Mouse (Mus musculus) liver, embryonic 14.5 days (tissue): ENCODE results near the gene Alkbh3.

Source experiments
- CTCF ChIP-seq: IDR thresholded peaks from 2 replicates; pipeline ENCODE4 v1.5.1; 2016; ENCODE audit warnings: antibody characterized with exemption, low read depth, control low read depth
- EP300 ChIP-seq: IDR thresholded peaks from 2 replicates; pipeline ENCODE4 v1.6.1; 2016; ENCODE audit warnings: antibody characterized with exemption, low read depth

DNA sequence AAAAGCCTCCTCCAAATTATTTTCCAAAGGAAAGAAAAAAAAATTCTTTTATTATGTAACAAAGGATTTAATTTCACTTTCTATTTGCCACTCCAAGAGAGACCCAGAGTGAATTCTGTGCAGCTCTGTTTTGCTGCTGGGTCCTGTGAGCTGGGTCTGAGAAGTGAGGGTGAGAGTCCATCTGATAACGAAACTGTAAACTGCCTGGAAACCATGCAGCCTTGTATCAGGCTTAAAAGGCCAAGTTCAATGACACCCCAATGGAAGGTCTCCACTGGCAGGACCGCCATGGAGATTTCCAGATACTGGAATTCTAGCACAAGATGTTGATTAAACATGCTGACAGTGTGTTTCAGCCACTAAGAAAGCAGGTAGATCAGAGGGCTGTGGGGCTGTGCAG, 33.6 kb upstream of the Alkbh3 start:
- TF ChIP-seq CTCF (no peak), EP300 (no peak)
